Mouse (Mus musculus): ENCODE measurements around the gene Slc11a2. TPM values are rescaled to one million over a fixed set of nuclear protein-coding genes. Genes with fewer than 3 reads are reported as not detected.

The Slc11a2 gene
- 10 to 100 TPM; 53.6 to 58.2 TPM for total RNA-seq (2021)
- long read RNA-seq, experiment 1, full-length matches to known transcripts, result 17 of 49 reads
- long read RNA-seq, experiment 1, partial matches to known transcripts, result 6 of 49 reads
- long read RNA-seq, experiment 1, other reads (novel, unspliced or antisense), result 26 of 49 reads
- long read RNA-seq, experiment 2, full-length matches to known transcripts, result 17 of 43 reads
- long read RNA-seq, experiment 2, partial matches to known transcripts, result 5 of 43 reads
- long read RNA-seq, experiment 2, other reads (novel, unspliced or antisense), result 21 of 43 reads

DNA sequence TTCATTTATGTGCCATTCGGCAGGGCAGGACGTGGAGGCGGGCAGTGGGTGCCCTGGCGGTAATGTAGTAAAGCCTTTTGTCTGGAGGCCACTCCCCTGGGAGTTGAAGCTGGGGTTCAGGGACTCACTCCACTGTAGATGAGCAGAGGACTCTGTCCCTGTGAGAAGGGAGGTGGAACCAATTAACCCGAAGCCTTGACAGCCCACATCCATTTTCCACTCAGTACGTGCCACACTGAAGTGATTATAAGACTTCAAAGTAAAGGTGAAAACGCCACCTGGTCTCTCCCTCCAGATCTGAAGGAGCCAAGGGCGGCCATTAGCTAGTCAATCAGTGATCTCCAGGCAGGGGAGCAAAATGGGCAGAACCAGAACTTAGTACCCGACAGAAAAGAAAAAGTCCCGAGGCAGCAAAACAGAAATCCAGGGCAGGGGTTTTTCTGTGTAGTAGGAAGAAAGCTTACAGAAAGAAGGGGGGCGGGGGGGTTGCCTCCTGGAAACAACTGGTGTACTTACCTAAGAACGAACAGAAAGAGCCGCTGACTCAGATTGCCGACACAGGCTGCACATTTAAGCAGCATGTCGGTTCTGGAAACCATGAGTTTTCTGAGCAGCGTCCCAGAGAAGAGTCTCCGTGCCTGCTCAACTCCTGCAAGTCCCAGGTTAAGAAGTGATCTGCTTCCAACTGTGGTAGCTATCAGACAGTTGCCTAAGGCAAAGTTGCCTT lies at the start of gene Slc11a2:
Slc11a2 (minus strand) TSS at position 677 of the 727 bp plus-strand sequence.
- intact Hi-C loops (cut with DNase I), result no loop called here
- DNase-seq, result no peak

DNA sequence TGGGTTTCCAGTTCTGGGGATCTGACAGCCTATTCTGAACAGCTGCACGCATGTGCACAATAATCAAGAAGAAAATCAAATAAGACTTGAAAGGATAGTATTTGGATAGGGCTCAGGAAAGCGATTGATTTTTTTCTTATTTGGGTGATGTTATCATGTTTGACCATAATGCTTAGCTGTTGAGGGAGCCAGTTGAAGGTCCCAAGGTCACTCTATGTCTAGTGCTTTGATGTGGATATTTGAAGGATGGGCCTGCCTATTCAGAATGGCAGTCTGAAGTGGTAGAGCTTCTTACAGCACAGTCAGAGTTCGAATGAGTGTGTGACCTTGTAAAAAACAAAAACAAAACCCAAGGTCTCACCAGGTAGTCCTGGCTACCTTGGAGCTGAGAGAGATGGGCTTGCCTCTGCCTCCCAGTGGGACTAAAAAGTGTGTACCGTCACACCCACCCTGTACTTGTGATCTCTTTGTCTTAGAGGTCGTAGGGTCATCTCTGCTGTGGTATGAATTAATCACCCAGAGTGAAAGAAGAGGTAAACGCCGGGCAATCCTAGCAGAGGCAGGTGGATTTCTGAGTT lies 49.1 kb upstream of the Slc11a2 start:
- no peak for DNase-seq
- intact Hi-C loops (cut with DNase I), result no loop called here

DNA sequence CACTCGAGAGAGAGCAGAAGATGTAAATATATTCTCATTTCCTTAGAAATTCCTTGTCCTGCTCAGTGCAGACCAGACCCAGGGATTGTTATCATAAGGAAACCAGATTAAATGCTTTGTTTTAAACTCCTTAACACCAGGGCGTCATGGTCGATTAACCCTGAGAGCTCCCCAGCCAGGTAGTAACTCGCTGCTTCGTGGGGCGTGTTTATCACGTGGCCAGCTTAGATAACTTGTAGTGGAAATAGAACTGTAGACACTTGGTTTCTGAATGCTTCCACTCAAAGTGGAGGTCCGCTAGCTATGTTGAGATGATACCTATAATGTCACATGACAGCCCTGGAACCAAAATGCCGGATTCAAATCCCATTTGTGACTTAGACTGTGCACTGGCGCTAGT lies 45.2 kb upstream of the Slc11a2 start:
- intact Hi-C loops (cut with DNase I), result no loop called here
- DNase-seq, result no peak

DNA sequence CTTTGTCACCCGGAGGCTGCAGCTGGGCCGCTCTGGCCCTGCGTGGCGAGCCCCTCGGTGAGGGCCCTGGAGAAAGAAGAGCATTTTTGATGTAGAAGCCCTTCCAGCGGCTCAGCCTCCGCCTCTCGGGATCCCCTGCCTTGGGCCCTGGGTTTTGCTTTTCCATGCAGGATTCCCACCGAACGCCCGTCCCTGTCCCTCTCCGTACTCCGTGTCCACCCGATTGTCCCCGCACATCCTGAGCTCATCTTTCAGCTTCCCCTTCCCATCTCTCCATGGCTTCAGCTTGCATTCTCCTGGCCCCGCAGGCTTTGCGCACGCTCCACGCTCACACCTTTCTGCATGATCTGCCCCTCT lies 44.3 kb upstream of the Slc11a2 start:
- DNase-seq, result no peak
- intact Hi-C loops (cut with DNase I), result loop anchor here (2.0 to 5.0 kb wide), 3 partner anchors 26 to 213 kb away; partner anchors contain the start of gene Csrnp2

DNA sequence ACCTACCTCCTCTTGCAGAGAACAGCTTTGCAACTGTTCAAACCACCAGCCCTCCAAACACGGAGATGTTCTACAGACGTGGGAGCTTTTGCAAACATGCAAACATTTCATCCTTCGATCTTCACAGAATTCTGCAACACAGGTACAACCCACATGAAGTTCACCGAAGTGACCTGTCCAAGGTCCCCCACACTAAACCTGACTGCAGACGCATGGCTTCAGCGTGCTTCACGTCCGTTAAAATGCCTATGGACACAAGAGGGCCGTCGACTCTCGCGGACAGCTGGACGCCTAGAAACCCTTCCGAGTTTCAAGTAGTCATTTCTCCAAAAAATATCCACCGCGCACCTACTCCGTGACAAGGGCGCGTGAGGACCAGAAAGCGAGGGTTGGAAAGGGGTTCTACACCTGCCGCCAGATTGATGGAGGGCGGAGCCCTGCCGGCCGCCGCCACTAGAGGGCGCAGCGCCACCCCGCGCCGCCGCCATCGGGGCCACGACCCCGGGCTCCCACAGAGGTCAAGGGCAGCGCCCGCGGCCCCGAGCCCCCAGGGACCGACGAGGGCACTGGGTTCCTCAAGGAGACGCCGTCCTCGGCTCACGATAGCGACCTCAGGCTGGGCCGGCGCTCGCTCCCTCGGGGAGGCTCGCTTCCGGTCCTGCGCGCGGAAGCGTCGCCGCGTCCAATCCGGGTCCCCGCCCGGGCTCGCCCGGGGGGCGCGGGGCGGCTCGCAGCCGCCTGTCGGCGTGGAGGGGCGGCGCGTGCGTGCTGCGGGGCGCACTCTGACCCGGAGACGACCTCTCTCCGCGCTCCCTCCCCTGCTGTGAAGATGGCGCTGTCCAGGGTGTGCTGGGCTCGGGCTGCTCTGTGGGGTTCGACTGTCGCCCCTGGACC lies 43.7 kb upstream of the Slc11a2 start, which contains the start of gene Letmd1:
Letmd1 (plus strand) TSS at position 729 of the 894 bp plus-strand sequence.
- peak; percentile 91 to 94 for DNase-seq
- intact Hi-C loops (cut with DNase I), result loop anchor here (2.0 to 5.0 kb wide), 3 partner anchors 26 to 214 kb away; partner anchors contain the start of gene Csrnp2

DNA sequence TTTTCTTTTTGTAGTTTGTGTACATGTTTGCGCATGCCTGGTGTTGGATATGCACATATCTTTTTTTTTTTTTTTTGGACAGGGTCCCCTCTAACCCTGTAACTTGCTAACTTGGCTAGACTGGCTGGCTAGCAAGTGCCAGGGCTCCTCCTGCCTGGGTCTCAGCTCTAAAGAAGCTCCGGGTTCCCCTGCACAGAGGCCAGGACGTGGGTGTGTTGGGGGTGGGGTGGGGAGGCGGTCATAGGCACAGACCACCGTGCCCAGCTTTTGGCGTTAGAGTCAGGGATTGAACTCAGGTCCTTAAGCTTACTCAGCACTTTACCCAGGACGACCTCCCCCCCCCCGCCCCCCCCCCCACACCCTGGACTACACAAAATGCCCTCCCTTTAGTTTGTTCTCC lies 42.9 kb upstream of the Slc11a2 start:
- no peak for DNase-seq
- intact Hi-C loops (cut with DNase I), result loop anchor here (2.0 to 5.0 kb wide), 3 partner anchors 27 to 215 kb away; partner anchors contain the start of gene Csrnp2

DNA sequence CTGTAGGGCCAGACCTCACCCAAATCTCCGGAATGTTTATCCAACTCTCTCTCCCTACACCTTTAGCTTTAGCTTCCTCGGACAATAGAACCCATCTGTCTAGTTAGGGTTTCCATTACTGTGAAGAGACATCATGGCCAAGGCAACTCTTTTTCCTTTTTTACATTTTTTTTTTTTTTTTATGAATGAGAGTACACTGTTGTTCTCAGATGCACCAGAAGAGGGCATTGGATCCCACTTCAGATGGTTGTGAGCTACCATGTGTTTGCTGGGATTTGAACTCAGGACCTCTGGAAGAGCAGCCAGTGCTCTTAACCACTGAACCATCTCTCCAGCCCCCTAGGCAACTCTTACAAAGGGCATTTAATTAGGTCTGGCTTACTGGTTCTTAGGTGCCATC lies 40.6 kb upstream of the Slc11a2 start:
- no peak for DNase-seq
- intact Hi-C loops (cut with DNase I), result loop anchor here (5.0 kb wide), 2 partner anchors 147 to 217 kb away; no protein-coding TSS in a partner anchor

DNA sequence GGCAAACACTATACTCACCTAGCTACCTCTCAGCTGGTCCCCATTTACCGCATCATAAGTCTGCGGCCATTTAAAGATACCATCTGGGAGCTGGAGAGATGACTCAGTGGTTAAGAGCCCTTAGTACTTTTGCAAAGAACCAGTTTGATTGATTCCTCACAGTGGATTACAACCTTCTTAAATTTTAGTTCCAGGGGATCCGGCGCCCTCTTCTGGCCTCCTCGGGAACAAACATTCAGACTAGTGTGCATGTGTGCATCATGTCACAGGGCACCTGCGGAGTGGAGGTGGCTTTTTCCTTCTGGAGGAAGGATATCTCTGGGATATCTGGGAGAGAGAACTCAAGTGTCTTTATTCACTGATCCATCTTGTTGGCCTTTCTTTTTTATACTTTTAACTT lies 38.8 kb upstream of the Slc11a2 start:
- intact Hi-C loops (cut with DNase I), result no loop called here
- peak; percentile 60 to 71 for DNase-seq

DNA sequence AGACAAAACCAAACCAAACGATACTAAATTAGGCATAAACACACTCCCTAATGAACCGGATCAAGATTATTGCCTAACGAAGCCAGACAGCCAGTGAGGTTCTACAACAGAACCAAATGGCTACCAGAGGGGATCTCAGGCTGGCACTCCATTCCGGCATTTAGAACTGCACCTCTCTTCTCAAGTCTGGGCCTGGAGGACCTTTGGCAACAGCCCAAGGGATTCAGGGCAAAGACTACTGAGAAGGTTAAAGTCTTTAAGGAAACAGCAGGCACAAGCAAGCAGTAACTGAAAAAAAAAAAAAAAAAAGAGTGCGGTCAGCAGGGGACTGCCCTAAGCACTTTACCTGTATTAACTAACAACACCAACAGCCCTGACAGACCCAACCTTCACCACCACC lies 37.2 kb upstream of the Slc11a2 start:
- intact Hi-C loops (cut with DNase I), result no loop called here
- DNase-seq, result no peak

DNA sequence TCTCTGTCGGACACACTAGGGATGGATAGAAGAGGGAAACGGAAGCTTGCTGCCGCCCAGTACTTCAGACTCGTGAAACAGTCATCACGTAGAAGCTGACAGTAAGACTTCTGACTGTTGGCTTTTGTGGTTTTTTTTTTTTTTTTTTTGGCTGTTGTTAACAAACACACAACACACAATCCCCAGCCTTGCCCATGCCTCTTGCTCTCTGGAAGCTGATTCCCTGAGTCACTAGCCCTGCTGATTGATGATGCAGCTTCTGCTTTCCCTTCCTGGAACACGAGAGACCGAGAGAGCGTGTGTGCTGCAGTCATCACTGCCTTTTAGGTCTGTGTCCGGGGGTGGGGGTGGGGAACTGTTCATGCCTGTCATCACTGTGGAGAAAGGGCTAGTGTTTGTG lies 36.8 kb upstream of the Slc11a2 start:
- no peak for DNase-seq
- intact Hi-C loops (cut with DNase I), result no loop called here

DNA sequence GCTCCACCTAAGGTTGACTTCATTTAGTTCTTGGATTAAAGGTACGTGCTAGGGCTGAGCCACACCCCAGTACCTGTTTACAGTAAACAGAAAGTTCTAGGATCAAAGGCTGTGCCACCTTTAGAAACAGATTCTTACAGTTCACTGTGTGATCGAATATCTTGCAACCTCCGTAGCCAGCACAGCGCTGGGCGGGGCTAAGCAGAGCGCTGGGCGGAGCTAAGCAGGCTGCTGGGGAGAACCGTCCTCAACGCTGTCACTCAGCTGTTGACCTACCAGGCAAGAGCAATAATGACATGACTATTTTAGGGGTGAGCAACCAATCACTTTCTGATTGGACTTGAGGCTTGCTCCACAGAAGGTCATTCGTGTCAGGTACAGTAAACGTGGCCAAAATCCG lies 36.1 kb upstream of the Slc11a2 start:
- intact Hi-C loops (cut with DNase I), result no loop called here
- DNase-seq, result peak in 1 of 2 experiments; percentile 34

DNA sequence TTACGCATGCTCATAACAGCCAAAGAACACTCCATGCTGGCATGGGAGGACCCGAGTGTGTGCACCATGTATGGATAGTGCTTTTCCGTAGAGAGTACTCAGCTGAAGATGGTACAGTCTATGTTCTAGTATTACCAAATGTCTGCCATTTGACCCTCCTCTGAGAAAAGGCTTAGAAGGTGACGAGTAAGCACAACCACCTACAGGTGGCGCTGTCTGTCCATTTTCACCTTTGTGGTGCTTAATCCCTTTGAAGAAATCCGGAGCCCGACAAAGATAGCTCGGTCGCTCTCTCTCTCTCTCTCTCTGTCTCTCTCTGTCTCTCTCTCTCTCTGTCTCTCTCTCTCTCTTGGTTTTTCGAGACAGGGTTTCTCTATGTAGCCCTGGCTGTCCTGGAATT lies 33.2 kb upstream of the Slc11a2 start:
- intact Hi-C loops (cut with DNase I), result loop anchor here (5.0 to 10.0 kb wide), 4 partner anchors 121 to 1946 kb away; partner anchors contain the start of gene Mettl7a1
- peak; percentile 66 to 74 for DNase-seq

DNA sequence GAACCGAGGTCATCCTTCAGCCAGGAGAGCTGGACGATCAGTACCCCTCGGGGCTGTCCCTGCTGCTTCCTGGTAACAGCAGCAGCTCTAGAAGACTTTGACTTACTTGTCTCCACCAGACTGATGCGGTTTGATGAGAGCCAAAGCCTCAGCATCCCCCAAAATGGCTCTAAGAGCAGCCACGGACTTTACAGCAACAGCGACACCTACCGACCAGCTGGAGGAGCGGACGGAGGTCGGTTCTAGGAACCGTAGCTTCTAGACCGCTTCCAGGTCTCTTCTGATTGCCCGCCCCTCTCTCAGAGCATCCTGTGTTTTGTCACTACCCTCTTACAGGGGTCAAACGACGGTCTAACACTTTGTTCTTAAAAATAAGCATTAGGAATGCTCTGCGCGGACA lies 32.5 kb upstream of the Slc11a2 start:
- peak; percentile 80 to 86 for DNase-seq
- intact Hi-C loops (cut with DNase I), result loop anchor here (1.0 to 10.0 kb wide), 5 partner anchors 77 to 1945 kb away; partner anchors contain the start of gene Mettl7a1

DNA sequence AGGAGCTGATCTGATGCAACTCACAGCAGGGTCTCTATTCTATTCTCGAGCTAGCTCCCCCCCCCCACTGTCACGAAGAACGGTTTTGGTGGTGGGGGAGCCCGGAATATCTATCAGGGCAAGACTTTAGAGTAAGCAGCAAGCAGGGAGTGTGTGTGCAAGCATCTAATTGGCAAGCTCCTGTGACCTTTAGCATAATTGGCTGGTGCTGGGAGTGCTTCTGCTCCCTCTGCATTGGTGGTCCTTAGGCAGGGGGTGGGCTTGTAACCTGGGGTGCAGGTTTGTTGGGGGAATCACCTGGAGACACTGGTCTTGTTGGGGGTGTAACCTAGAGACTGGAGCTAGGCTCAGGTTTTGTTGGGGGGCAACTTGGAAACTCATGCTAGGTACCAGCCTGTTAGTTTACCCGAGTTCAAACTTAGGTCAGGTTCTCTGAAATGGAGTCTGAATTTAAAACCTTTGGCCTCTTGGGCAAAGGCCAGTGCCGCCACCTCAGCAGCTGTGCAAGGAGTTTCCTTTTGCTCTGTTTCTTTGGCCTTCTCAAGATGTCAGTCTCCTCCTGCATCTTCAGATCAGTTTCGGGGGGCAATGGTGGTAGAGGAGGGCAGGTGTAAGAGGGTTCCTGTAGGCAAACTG lies 31.6 kb upstream of the Slc11a2 start:
- no peak for DNase-seq
- intact Hi-C loops (cut with DNase I), result loop anchor here (5.0 to 10.0 kb wide), 4 partner anchors 119 to 1944 kb away; partner anchors contain the start of gene Mettl7a1

DNA sequence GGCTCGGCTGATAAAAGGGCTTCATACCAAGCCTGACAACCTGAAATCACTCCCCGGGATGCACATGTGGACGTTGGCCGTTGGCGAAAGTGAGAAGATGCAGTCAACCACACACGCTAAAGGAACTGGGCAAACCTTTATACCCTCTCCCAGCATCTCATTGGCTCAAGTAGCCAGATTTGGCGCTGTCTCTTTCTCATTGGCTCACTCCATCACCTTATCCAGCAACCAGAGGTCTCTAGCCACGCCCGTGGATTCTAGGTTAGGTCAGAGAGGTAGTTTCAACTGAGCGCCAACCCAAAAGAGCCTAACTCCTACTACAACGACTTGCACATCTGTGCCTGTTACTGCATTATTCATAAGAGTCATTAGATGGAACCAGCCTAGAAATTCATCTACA lies 27.6 kb upstream of the Slc11a2 start:
- intact Hi-C loops (cut with DNase I), result loop anchor here (10.0 kb wide), 1 partner anchor 148 kb away; the partner anchor contains the start of gene Mettl7a1
- no peak for DNase-seq

DNA sequence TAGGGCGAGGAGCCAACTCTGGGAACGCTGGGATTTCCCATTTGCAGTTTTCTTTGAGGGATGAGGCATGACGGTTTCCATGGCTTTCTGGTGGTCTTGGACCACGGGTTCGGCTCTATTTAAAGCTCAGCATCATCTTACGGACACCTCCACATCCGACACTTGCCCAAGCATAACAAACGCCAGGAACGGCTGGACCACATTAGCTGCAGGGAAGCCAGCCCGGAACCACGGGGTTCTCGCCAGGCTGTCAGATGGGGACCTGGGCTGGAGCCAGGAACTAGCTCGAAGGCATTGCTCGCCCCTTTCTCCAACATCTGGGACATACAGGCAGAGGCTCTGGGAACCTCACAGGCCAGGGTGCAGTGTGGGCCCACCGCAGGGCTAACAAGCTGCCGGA lies 26.4 kb upstream of the Slc11a2 start:
- intact Hi-C loops (cut with DNase I), result loop anchor here (10.0 kb wide), 1 partner anchor 146 kb away; the partner anchor contains the start of gene Mettl7a1

DNA sequence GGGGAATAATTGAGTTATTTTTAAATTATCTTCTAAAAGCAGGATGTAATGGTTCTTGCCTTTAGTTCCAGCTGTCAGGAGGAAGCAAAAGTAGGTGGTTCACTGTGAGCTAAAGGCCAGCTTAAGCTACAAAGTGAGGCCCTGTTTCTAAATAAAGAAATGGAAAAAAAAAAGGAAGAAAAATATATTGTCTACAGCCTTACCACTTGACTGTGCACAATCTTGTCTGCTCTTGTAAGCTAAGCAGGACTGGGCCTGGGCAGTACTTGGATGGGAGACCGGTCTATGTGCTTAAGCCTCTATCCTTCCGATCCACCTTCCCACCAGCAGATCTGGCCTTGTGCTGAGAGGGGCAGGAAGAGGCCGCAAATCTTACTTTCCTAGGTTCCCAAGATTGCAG lies 24.6 kb upstream of the Slc11a2 start:
- intact Hi-C loops (cut with DNase I), result no loop called here
- DNase-seq, result no peak

More for the DNA sequence above, 26.4 kb upstream of the Slc11a2 start:
- DNase-seq, result peak; percentile 65 to 70

DNA sequence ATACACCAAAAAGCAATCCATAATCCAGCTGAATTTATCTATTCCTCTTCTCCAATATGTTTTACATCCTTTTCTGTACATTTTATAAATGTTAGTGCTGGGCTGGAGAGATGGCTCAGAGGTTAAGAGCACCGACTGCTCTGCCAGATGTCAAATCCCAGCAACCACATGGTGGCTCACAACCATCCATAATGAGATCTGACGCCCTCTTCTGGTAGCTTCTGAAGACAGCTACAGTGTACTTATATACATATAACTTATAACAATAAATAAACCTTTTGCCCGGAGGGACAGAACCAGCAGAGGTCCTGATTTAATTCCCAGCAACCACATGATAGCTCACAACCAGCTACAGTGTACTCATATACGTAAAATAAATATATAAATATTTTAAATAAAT lies 23.7 kb upstream of the Slc11a2 start:
- intact Hi-C loops (cut with DNase I), result no loop called here
- DNase-seq, result no peak

DNA sequence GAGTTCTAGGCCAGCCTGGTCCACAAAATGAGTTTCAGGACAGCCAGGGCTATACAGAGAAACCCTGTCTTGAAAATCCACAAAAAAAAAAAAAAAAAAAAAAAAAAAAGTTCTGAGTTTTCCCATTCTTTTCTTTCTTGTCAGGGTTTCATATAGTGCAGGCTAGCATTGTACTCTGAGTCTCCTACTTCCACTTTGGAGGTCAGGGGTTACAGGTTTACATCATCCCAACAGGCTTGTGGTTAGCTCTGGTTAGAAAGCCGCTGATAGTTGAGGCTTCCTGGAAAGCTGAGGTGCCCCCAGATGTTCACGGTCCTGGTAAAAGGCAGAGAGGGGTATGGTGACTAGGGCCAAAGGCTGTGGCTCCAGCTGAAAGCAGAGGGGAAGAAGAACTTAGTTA lies 22.0 kb upstream of the Slc11a2 start:
- intact Hi-C loops (cut with DNase I), result no loop called here
- DNase-seq, result no peak

Data from heart, postnatal 14 days (tissue).